Mouse (Mus musculus) adrenal gland (tissue): ENCODE results near the gene Glyr1.

Experiments
- intact Hi-C: fragments of 180-260 bp; cut with DNase I; formaldehyde crosslinking; loops from one replicate; pipeline ENCODE4 v1.15.1; 2025

Gene Glyr1

DNA sequence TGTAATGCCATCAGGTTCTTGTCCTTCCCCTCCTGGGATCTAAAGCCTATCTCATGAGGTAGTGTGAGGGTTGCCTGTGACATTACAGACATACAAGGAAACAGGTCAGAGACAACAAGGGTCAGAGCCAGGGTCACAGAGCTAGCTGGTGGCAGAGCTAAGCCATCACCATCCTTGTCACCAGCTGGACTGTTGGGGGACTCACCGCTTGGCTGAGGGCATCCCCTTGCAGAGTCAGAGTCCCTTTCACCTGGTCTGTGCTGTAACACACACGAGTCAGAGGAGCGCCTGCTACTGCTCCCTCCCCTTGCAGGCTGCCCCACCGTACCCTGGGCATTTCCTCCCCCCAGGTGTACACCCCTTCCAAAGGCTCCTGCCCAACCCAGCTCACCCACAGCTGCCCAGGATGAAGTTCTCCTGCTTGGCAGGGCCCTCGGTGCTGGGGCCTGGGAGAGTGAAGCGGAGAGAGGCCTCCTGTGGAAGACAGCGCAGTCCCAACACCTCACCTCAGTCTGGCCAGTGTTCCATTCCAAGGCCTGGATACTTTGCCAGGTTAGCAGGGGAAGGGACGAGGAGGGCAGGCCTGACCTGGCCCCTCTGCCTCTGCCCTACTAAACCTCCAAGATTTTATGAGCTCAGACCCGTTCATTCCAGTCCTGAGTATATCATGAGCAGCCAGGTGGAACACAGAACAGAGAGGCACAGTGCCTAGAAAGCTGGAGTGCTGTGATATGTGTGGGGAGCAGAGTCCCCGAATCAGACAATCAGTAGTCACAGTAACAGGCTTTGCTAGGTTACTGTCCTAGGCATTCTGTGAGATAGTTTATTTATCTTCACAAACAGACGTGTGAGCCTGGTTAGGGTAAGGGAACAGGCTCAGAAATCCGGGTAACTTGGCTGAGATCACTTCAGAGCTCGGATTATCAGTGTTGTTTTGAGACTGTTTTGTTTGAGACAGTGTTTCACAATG is 37.3 kb downstream of the Glyr1 start:
- intact Hi-C loops, result no loop called here

DNA sequence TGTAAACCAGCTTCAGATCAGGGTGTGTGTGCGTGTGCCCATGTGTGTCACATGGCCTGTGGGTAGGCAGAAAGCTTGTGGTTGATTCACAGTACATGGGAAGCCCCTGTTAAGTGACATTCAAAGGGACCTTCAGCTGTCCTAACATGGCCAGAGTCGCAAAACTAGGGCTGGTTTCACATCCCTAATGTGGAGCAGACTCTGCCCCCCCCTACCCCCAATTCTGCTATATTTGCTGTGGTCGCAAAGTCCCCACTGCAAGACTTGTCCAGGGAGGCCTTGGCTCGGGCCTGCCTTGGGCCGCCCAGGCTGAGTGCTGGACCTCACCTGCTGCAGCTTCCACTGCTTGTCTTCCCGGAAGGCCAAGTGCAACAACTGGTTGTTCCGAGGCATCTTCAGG is 38.4 kb downstream of the Glyr1 start:
- intact Hi-C loops, result no loop called here

DNA sequence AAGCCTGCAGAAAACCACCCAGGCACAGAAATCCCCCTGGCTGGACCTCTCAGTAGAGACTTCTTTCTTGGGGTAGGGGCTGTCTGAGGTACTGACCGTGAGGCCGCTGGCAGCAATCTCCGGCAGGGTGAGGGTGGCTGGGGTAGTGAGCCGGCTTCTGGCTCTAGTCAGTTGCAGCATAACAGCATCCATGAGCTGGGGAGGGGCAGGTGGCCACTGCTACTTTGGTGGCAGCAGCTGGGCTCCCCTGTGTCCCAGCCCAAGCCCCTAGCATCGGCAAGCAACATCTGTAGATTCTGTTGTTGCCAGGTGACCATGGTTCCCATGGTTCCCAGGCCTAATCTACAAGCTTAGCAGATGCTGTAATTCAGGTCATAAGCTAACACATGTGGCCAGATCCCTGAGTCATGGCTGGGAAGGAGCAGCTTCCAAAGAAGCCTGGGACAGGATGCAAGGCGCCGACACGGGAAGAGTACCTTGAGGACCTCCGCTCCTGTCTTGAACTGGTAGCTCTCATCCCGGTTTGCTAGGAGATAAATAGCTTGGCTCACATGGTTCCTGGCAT is 39.2 kb downstream of the Glyr1 start:
- intact Hi-C loops, result no loop called here

DNA sequence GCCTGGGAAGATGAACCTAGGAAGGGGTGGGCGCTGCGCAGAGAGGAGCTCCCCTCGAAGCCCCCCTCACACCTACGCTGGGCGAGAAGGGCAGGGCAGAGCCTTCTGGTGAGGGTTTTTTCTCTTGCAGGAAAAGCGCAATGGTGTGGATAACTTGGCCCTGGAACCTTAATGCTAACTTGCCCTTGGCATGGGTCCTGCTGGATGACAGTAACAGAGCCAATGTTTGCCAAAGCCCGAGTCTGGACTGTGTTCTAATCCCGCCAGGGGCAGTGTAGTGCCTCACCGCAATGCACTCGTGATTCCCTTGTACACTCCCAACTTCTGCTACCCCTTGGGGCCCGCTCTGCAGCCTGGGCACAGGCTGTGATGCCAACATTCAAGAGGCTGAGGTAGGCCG is 41.6 kb downstream of the Glyr1 start:
- intact Hi-C loops, result no loop called here

DNA sequence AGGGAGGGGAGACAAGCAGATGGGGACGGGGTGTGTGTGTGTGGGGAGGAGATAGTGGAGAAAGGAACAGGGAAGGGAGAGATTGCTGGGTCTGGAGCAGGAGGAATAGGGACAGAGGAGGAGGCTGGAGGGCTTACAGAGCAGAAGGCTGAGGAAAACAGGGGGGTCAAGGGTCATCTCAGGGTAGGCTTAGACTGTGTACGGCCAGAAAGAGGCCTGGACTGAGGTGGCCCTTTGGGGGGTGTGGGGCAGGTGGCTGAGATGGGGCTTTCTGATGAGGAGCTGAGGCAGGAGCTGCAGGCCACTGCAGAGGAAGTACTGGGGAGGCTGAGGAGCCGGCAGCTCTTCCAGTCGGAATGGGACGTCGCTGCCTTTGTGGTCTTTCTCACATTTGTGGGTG is 42.2 kb downstream of the Glyr1 start:
- intact Hi-C loops, result no loop called here

DNA sequence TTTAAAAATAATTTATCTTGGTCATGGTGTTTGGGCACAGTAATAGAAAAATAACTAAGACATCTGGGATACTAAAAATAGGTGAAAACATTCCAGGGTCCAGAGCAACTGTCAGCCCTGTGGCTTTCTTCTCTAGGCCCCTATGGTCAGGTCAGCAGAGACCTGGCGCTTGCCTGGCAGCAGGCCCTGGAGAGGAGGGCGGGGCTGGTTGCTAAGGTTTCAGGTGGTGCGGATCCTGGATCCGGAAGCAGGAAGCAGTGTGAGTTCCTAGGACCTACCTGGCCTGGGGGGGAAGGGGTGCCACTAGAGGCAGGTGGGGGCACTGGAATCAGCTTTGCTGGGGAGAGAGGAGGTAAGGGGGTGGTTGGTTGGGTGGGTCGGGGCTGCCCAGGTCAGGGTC is 42.6 kb downstream of the Glyr1 start, which contains the start of gene Smim22:
Gene Smim22 (plus strand): TSS at position 222 of the 400 bp plus-strand sequence.
- intact Hi-C loops, result no loop called here

DNA sequence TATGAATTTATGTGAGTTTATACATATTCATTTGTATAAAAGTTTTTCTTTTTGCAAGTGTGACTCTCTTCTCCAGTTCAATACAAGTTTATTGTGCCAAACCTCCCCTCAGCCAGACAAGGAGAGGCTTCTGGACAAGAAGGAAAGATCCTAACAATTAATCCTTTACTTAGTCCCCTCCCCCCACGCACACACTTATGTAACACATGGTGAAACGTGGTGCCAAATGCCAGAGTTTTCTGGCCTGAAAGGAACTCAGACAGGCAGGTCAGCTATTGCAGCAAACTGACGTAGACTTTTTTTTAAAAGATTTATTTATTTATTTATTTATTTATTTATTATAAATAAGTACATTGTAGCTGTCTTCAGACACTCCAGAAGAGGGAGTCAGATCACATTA is 49.1 kb downstream of the Glyr1 start:
- intact Hi-C loops, result no loop called here

DNA sequence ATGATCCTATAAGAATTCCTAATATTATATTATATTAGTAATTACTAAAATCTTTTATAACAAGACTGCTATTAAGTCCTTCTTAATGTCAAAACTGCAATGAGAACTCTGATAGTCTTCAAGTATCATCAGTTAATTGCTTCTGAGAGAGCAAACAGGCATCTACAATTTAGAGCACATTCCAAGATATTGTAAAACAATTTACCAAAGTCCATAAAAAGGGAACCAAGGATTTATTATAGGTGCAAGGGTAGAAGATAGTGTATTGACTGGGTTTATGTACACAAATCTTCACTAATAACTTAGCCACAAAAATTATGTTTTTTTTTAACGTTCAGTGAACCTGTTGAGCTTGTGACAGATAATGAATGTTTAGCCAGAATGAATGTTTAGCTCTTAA is 50.7 kb downstream of the Glyr1 start:
- intact Hi-C loops, result no loop called here

DNA sequence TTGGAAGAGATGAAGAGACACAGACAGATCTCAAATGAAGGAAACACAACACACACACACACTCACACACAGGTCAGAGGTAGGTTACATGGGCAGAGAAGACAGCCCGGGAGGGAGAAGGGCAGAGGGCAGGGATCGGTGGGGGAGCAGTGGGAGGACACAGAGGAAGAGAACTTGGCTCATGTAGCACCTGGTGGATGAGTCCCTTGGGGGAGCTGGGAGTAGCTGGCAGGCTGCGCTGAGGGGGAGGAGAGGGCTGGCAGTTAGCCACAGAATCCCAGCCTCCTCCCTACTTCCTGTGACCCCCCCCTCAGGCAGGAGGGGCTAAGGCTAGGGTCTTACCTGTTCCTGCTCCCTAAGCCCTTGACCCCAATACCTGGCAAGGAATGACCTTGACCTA is 52.1 kb downstream of the Glyr1 start, which contains the start of gene Sept12:
Gene Sept12 (minus strand): TSS at position 300 of the 400 bp plus-strand sequence.
- intact Hi-C loops, result no loop called here

DNA sequence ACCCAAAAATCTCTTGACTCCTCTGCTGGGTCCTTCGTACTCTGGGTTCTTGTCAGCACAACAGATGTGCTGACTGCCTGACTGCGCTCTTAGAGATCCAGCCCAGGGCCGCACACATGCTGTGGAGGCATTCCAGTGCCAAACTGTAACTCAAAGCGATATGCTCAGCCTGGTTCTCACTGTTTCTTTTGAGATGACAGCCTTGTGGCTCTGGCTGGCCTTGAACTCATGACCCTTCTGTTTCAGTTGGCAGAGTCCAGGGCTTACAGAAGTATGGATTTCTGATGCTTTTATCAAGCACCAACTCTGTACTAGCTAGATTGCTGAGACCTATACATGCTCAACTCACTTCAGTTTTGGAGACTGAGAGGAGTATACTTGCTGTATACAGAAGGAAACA is 56.4 kb downstream of the Glyr1 start:
- intact Hi-C loops, result no loop called here

DNA sequence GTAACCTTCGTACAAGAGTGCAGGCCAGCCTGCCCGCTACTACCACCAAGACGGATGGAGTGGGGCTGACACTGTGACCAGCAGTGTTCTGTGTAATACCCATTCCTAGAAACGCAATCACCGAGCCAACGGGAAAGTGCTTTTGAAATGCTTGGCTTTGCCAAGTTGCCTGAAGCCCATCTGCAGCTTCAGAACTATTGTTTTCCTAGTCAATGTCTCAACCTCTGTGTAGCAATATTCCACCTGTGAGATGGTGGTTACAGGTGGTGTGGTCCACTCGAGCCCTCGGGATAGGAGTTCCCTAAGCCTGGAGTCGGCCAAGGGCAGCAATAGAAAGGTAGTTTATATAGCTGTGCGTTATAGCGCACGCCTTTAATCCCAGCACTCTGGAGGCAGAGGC is 64.9 kb downstream of the Glyr1 start:
- intact Hi-C loops, result no loop called here

DNA sequence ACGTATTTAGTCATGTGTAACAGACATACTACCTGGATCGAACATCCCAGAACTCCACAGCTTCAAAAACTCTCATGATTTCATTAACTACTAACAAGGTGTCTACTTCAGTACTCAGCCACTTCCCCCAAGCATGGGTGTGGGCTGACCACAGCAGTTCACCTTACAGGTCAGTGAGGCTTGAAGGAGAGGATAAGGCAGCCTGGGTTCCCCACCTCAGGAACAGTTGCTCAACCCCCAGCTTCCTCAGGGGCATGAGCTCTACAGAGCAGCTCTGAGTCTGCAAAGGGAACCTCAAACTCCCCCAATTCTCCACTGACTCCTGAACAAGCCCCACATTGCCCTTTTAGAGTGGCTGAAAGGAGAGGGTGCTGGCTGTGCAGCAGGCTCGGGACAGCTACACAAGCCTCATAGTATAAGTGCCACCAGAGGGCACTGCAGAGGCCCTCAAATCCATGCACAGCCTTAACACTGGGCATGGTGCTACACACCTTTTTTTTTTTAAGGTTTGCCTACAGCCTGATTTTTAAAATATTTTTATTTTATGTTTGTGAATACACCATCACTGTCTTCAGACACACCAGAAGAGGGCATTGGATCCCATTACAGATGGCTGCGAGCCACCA is 69.8 kb downstream of the Glyr1 start:
- intact Hi-C loops, result loop anchor here (2.0 kb wide), 1 partner anchor 165 kb away; no protein-coding TSS in a partner anchor

DNA sequence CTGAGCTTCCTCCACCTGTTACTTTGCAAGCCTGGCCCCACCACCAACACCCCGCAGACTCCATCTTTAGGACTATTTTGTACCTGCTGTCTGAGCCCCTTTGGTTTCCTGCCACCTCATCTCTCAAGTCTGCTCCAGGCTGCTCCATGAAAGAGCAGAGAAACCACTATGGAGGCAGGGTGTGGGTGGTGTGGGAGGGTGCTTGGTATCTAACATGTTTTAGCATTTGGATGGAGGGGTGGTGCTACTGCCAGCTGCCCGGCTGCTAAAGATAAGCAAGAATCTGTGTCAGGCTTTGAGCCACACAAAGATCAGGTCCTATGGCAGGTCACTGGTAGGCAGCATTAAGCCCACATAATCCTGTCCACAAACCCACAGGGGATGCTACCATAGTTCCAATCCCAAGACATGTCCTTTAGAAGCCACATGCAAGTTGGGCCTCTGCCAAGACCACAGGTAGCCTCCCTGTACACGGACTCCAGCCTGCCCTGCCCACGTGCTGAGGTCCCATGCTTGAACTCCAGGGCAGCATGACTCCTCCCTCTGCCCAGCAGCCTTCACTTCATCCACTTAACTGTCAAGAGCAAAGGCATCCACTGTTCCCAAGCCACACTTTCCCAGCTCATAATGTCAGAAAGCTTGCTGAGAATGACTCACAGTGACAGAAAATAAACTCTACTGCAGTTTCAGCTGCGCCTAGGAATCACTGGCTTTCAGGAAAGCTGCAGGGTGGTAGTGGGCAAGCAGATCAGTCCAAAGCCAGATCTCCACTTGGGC is 71.2 kb downstream of the Glyr1 start:
- intact Hi-C loops, result no loop called here

DNA sequence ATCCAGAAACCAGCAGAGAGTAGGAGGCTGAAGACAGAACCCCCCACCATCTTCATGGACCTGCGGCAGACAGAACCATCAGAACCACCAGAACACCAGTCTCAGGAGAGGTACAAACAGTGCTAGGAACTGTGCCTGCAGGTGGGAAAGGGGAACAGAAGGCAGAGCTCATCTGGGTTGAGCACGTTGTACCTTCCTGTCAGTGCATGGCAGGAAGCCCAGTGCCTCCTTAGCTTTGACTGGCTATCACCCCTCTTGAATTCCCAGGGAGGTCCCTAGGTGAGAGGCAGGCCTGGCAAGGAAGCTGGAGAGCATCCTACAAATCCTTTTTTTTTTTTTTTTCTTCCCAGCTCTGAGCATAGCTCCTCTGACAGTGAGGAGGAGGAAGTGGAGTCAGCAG is 73.5 kb downstream of the Glyr1 start:
- intact Hi-C loops, result no loop called here

DNA sequence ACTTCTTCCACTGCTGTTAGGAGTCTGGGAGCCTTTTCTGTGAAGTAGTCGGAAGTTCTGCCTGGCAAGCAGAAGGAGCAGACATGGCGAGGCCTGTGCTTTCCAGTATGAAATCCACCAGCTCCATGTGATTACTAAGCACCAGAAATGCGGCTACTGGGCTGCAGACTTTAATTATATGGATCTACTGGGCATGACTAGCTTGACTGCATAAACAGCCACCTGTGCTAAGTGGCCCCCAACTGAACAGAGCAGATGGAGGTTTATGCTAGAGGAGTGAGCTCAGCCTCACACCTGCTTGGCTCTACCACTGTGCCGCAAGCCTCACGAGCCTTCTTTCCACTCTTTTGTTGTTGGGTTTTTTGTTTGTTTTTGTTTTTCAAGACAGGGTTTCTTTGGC is 75.1 kb downstream of the Glyr1 start:
- intact Hi-C loops, result no loop called here

DNA sequence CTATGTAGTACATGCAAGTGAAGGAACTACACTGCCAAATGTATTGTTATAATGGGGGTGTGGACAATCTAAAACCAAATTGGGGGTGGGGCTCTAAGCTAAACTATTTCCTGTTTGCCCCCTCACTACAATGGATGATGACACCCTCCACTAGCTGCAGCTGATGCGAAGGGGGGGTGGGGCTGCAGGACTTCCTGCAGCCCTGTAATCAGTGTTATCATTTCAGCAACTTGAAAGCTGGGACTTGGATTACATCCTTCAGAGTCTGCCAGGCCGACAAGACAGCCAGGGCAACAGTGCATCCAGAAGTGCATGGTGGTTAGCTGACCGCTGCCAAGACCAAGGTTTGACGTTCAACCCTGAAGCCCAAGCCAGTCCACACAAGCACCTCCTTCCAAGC is 78.0 kb downstream of the Glyr1 start:
- intact Hi-C loops, result no loop called here

DNA sequence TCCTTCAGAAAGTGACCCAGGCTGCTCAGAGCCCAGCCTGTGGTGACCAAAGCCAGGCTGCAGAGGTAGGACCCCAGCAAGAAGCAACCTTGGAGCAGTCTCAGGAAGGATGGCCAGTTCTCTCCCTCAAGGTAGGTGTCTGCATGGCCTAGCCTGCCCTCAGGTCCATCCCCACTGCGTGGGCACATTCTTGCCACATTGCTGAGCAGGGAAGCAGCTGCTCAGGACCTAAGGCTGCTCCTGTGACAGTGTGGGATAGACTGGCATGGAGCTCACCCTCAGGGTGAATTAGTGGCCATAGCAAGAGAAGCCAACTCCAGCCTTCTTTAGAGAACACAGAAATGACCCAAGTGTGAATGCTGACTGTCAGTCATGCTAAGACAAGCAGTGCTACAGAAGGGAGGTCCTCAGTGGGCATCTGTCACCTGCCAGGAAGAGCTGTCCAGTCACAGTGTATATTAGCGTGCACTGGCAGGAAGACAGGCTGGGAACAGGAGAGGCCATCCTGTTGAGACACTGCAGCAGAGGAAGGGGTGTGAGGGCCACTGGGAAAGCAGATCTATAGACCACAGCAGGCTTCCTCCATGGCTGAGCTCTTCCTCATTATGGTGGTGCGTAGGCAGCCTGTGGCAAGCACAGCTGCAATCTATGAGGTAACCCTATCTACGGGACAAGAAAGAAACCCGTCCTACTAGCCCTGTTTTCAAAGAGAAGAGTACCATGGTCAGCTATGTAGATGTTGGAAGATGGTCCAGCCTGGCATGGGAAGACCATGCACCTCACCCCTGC is 80.4 kb downstream of the Glyr1 start:
- intact Hi-C loops, result loop anchor here (5.0 kb wide), 1 partner anchor 48 kb away; no protein-coding TSS in a partner anchor

DNA sequence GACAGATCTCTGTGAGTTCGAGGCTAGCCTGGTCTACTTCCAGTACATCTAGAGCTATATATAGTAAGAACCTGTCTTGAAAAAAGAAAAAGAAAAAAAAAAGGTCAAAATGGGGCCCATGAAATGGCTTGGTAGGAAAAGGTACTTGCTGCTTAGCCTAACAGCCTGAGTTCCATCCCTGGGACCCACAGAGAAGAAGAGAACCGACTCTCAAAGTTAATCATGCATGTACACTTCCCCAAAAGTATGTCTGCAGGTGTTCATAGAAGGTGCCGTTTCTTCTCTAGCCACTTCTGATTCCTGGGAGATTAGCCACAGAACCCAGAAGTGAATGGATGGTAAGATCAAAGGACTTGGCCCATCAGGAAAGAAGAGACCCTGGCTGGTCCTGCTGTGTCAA is 81.2 kb downstream of the Glyr1 start:
- intact Hi-C loops, result loop anchor here (5.0 kb wide), 1 partner anchor 49 kb away; no protein-coding TSS in a partner anchor

DNA sequence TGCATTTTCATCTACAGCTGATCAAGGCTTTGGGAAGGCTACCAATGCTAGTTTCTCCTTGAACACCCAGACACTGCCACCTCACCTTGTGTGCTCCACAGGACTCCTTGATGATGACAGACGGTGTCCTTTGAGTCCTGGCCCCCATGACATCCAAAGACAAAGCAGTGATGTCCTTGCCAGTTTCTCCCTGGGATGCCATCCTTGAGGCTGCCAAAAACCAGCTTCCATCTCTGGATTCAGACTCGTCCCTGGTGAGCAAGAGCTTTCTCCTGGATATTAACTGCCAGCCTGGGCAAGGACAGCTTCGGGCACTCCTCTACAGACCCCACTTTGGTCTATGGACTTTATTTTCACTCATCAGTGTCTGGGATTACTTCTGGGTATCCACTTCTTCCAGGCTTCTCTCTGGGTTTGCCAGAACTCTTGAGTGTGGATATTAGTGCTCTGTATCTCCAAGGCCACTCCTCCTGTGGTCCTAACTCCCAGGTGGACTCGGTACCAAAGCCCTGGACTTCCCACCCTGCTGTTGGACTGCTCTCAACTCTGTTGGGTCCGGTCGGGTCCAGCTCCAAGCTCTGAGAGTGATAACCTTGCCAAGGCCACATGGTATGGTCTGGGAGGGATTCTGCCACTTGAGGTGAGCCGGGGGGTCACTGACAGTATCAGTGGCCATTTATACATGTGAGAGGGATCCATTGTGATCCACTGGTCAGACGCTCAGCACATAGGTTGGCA is 84.1 kb downstream of the Glyr1 start:
- intact Hi-C loops, result loop anchor here (5.0 kb wide), 1 partner anchor 52 kb away; no protein-coding TSS in a partner anchor
